Mouse (Mus musculus) liver, adult 2 months (tissue): ENCODE data around the gene Tsnaxip1.

Experiments used
- CTCF ChIP-seq: fragments of 200-500 bp; IDR thresholded peaks from 2 replicates; pipeline ENCODE4 v1.5.1; 2011; ENCODE audit warnings: low read depth, low read length, control low read depth
- POLR2A ChIP-seq: fragments of 200-500 bp; IDR thresholded peaks from 2 replicates; pipeline ENCODE4 v1.6.1; 2011; ENCODE audit warnings: low read length, control low read depth; ENCODE audit not compliant: insufficient read depth; ENCODE audit errors: extremely low read depth

- no peak for TF ChIP-seq CTCF
- TF ChIP-seq POLR2A, result no peak
These were observed 34.4 kb downstream of the Tsnaxip1 start for GRCm38 (mm10) chr8:105861951-105862350.
